Mouse (Mus musculus) MEL (cell line): ENCODE measurements around the gene Tmem8b. TPM values are rescaled to one million over a fixed set of nuclear protein-coding genes. Genes with fewer than 3 reads are reported as not detected.
A peak's percentile ranks its signal among the peaks of the same experiment; 100 is the strongest.

Experiments used
- DNase-seq: peaks from one replicate; pipeline ENCODE4 v3.0.0; 2011; ENCODE audit warnings: low read depth, low spot score
- H3K27ac ChIP-seq: 2 replicates; pipeline ENCODE4 v1.5.1; 2012; ENCODE audit warnings: low read depth, mild to moderate bottlenecking, control low read depth, low read length, moderate library complexity; ENCODE audit not compliant: control insufficient read depth
- H3K27me3 ChIP-seq, 2 experiments: fragments of 150-350 bp in 1 of 2; sonication (generic) in 1 of 2; 2 replicates each; pipeline ENCODE4 v1.6.1; 2012; ENCODE audit warnings: low read length in 2 of 2, mild to moderate bottlenecking in 2 of 2, improper control_type of control experiment in 1 of 2, moderate library complexity in 1 of 2; ENCODE audit not compliant: insufficient read depth in 2 of 2, control insufficient read depth in 1 of 2
- H3K36me3 ChIP-seq, 2 experiments: 2 replicates each; pipeline ENCODE4 v1.6.1; 2012 to 2014; ENCODE audit warnings: low read length in 2 of 2, improper control_type of control experiment in 1 of 2, inconsistent platforms in 1 of 2, mild to moderate bottlenecking in 1 of 2; ENCODE audit not compliant: insufficient read depth in 2 of 2, control insufficient read depth in 1 of 2
- H3K4me1 ChIP-seq, 2 experiments: fragments of 150-350 bp in 1 of 2; sonication (generic) in 1 of 2; 2 replicates each; pipeline ENCODE4 v1.6.1; 2012; ENCODE audit warnings: low read length in 2 of 2, improper control_type of control experiment in 1 of 2, mild to moderate bottlenecking in 1 of 2; ENCODE audit not compliant: insufficient read depth in 2 of 2, control insufficient read depth in 1 of 2
- H3K4me3 ChIP-seq, 2 experiments: fragments of 150-350 bp in 1 of 2; sonication (generic) in 1 of 2; 2 replicates each; pipeline ENCODE4 v1.5.1; 2012; ENCODE audit warnings: low read depth in 2 of 2, low read length in 2 of 2, mild to moderate bottlenecking in 2 of 2, moderate library complexity in 2 of 2, control low read depth in 1 of 2, improper control_type of control experiment in 1 of 2; ENCODE audit not compliant: control insufficient read depth in 1 of 2, insufficient read depth in 1 of 2
- H3K79me2 ChIP-seq: 2 replicates; pipeline ENCODE4 v1.6.1; 2012; ENCODE audit warnings: mild to moderate bottlenecking, low read length, moderate library complexity; ENCODE audit not compliant: control insufficient read depth, poor library complexity, insufficient read depth
- H3K9ac ChIP-seq: 2 replicates; pipeline ENCODE4 v1.6.1; 2012; ENCODE audit warnings: low read depth, mild to moderate bottlenecking, control low read depth, low read length, moderate library complexity; ENCODE audit not compliant: control insufficient read depth, poor library complexity, severe bottlenecking
- H3K9me3 ChIP-seq: fragments of 150-350 bp; sonication (generic); replicated peaks from 2 replicates; pipeline ENCODE4 v1.6.1; 2012; ENCODE audit warnings: mild to moderate bottlenecking, low read length, improper control_type of control experiment, moderate library complexity; ENCODE audit not compliant: insufficient read depth
- CTCF ChIP-seq, 3 experiments: IDR thresholded peaks in 2 of 3; conservative IDR thresholded peaks in 1 of 3; 2 replicates each; pipeline ENCODE4 v1.5.1; 2011 to 2012; ENCODE audit warnings: low read length in 3 of 3, low read depth in 2 of 3, mild to moderate bottlenecking in 2 of 3, improper control_type of control experiment in 1 of 3, inconsistent platforms in 1 of 3, mixed read lengths in 1 of 3, moderate library complexity in 1 of 3; ENCODE audit not compliant: control insufficient read depth in 1 of 3, insufficient read depth in 1 of 3, poor library complexity in 1 of 3, severe bottlenecking in 1 of 3
- E2F4 ChIP-seq: IDR thresholded peaks from 2 replicates; pipeline ENCODE4 v1.6.1; 2011; ENCODE audit warnings: low read depth, low read length, improper control_type of control experiment, borderline replicate concordance
- ELF1 ChIP-seq: IDR thresholded peaks from 2 replicates; pipeline ENCODE4 v1.6.1; 2014; ENCODE audit warnings: low read depth, mild to moderate bottlenecking, inconsistent platforms, low read length, improper control_type of control experiment, moderate library complexity
- EP300 ChIP-seq, 2 experiments: IDR thresholded peaks; 2 replicates each; pipeline ENCODE4 v1.6.1; 2011; ENCODE audit warnings: improper control_type of control experiment in 2 of 2, low read length in 2 of 2, low read depth in 1 of 2, mild to moderate bottlenecking in 1 of 2
- GATA1 ChIP-seq: IDR thresholded peaks from 2 replicates; pipeline ENCODE4 v1.6.1; 2011; ENCODE audit warnings: low read depth, low read length, improper control_type of control experiment
- HCFC1 ChIP-seq: IDR thresholded peaks from 2 replicates; pipeline ENCODE4 v1.6.1; 2012; ENCODE audit warnings: low read depth, mild to moderate bottlenecking, inconsistent platforms, low read length, improper control_type of control experiment, moderate library complexity
- MAFK ChIP-seq: IDR thresholded peaks from 2 replicates; pipeline ENCODE4 v1.6.1; 2011; ENCODE audit warnings: low read depth, mild to moderate bottlenecking, low read length, improper control_type of control experiment, borderline replicate concordance
- MAX ChIP-seq: IDR thresholded peaks from 2 replicates; pipeline ENCODE4 v1.6.1; 2011; ENCODE audit warnings: low read length, improper control_type of control experiment
- MXI1 ChIP-seq: IDR thresholded peaks from 2 replicates; pipeline ENCODE4 v1.6.1; 2011; ENCODE audit warnings: mild to moderate bottlenecking, low read depth, low read length, improper control_type of control experiment
- MYB ChIP-seq: IDR thresholded peaks from 2 replicates; pipeline ENCODE4 v1.6.1; 2011; ENCODE audit warnings: mild to moderate bottlenecking, low read depth, low read length, improper control_type of control experiment
- NELFE ChIP-seq: IDR thresholded peaks from 2 replicates; pipeline ENCODE4 v1.6.1; 2011; ENCODE audit warnings: low read depth, low read length, improper control_type of control experiment
- NRF1 ChIP-seq: IDR thresholded peaks from 2 replicates; pipeline ENCODE4 v1.6.1; 2014; ENCODE audit warnings: low read depth, mild to moderate bottlenecking, inconsistent platforms, low read length, improper control_type of control experiment, moderate library complexity; ENCODE audit not compliant: poor library complexity, insufficient read depth, severe bottlenecking
- POLR2A ChIP-seq, 2 experiments: IDR thresholded peaks; 2 replicates each; pipeline ENCODE4 v1.6.1; 2011 to 2012; ENCODE audit warnings: low read length in 2 of 2, mild to moderate bottlenecking in 2 of 2, control low read depth in 1 of 2, improper control_type of control experiment in 1 of 2, low read depth in 1 of 2, moderate library complexity in 1 of 2; ENCODE audit not compliant: control insufficient read depth in 1 of 2, insufficient read depth in 1 of 2, poor library complexity in 1 of 2
- RCOR1 ChIP-seq: IDR thresholded peaks from 2 replicates; pipeline ENCODE4 v1.6.1; 2012; ENCODE audit warnings: low read depth, mild to moderate bottlenecking, inconsistent platforms, low read length, improper control_type of control experiment
- TCF12 ChIP-seq: IDR thresholded peaks from 2 replicates; pipeline ENCODE4 v1.6.1; 2014; ENCODE audit warnings: low read depth, mild to moderate bottlenecking, inconsistent platforms, low read length, improper control_type of control experiment, moderate library complexity
- UBTF ChIP-seq: IDR thresholded peaks from 2 replicates; pipeline ENCODE4 v1.6.1; 2012; ENCODE audit warnings: low read depth, mild to moderate bottlenecking, inconsistent platforms, low read length, improper control_type of control experiment, moderate library complexity, borderline replicate concordance; ENCODE audit not compliant: insufficient read depth
- ZC3H11A ChIP-seq: IDR thresholded peaks from 2 replicates; pipeline ENCODE4 v1.6.1; 2012; ENCODE audit warnings: low read depth, mild to moderate bottlenecking, inconsistent platforms, low read length, improper control_type of control experiment
- ZKSCAN1 ChIP-seq: IDR thresholded peaks from 2 replicates; pipeline ENCODE4 v1.6.1; 2012; ENCODE audit warnings: low read depth, mild to moderate bottlenecking, inconsistent platforms, low read length, improper control_type of control experiment, moderate library complexity
- ZMIZ1 ChIP-seq: IDR thresholded peaks from 2 replicates; pipeline ENCODE4 v1.6.1; 2012; ENCODE audit warnings: low read depth, mild to moderate bottlenecking, inconsistent platforms, low read length, improper control_type of control experiment, moderate library complexity
- ZNF384 ChIP-seq: IDR thresholded peaks from 2 replicates; pipeline ENCODE4 v1.6.1; 2012; ENCODE audit warnings: low read depth, mild to moderate bottlenecking, inconsistent platforms, low read length, improper control_type of control experiment
- polyA plus RNA-seq, 2 experiments: library from polyadenylated mRNA; stranded (reverse) in 1 of 2; unstranded in 1 of 2; fragments of >175 nt in 1 of 2; fragments of >200 nt in 1 of 2; gene quantifications; 2 replicates each; pipeline versions ENCODE4 v1.2.1 to v1.2.4; 2012; ENCODE audit warnings: low replicate concordance in 2 of 2, low read depth in 1 of 2; ENCODE audit not compliant: insufficient read length in 2 of 2, insufficient read depth in 1 of 2, missing spikeins in 1 of 2
- total RNA-seq: library from RNA; depleted of rRNA; stranded (reverse); fragments of 300-350 nt; gene quantifications from 2 replicates; pipeline ENCODE4 v1.2.3, GENCODE M21; 2012

Gene Tmem8b
- total and polyA plus RNA-seq, 3 experiments, result 0.46 to 3.6 TPM; not detected in 1

GRCm38 (mm10) chr4:43653161-43654015, 15.4 kb upstream of the Tmem8b start, which contains the start of gene Spag8:
Gene Spag8 (minus strand): TSS chr4:43653594.
- no peak for TF ChIP-seq ZC3H11A
- TF ChIP-seq NELFE, result 0 out of 2 replicates have a peak, but pooled peaks have one; percentile 26
- peak in 1 of 2 experiments; percentile 43; a peak in 2 of 4 replicates for TF ChIP-seq EP300 (IDR thresholded peaks at IDR 0.05; ENCODE audit: low read depth in 1 of 2, low read length in 2 of 2)
- TF ChIP-seq ZKSCAN1, result no peak
- TF ChIP-seq RCOR1, result no peak
- peak; percentile 78 for TF ChIP-seq ELF1
- TF ChIP-seq MYB, result peak; percentile 49; the same call in 1 of the 2 replicates
- TF ChIP-seq POLR2A (IDR thresholded peaks at IDR 0.05; ENCODE audit: control insufficient read depth in 1 of 2, insufficient read depth in 1 of 2, low read depth in 1 of 2, low read length in 2 of 2, poor library complexity in 1 of 2), result peak in 1 of 2 experiments; percentile 38; a peak in 1 of 4 replicates
- TF ChIP-seq TCF12, result peak; percentile 42; the same call in 1 of the 2 replicates
- TF ChIP-seq MAFK, result no peak
- TF ChIP-seq NRF1, result peak; percentile 81
- no peak for TF ChIP-seq ZNF384
- TF ChIP-seq MXI1, result peak; percentile 80
- peak; percentile 52; the same call in 1 of the 2 replicates for TF ChIP-seq GATA1
- peak; percentile 60; the same call in 1 of the 2 replicates for TF ChIP-seq MAX
- TF ChIP-seq ZMIZ1, result 0 out of 2 replicates have a peak, but pooled peaks have one; percentile 44
- peak; percentile 85 for TF ChIP-seq HCFC1
- peak; percentile 90 for DNase-seq
- Histone ChIP-seq H3K27me3 (no peaks in the 10 kb centered on the region), H3K4me3 (peak within 1 kb of the TSS; percentile 70 to 77), H3K9me3 (no peaks in the 10 kb centered on the region), H3K4me1 (peaks cover 0 to 8% of the 10 kb centered on the region in 2 experiments; a peak in 1 of 4 replicates), H3K36me3 (peaks cover 0 to 8% of the 10 kb centered on the region in 2 experiments; a peak in 2 of 4 replicates), H3K9ac (peak within 1 kb of the TSS; percentile 65), H3K27ac (peak within 1 kb of the TSS; percentile 45), H3K79me2 (peaks cover 3% of the 10 kb centered on the region; the same call in 1 of the 2 replicates)

GRCm38 (mm10) chr4:43655656-43656338, 13.0 kb upstream of the Tmem8b start:
- peak overlapping the region; percentile 80 to 89 for H3K4me3 ChIP-seq
- no peak for DNase-seq
- H3K79me2 ChIP-seq, result peaks cover 3% of the 10 kb centered on the region; the same call in 1 of the 2 replicates
- peak overlapping the region; percentile 85 for H3K9ac ChIP-seq
- no peaks in the 10 kb centered on the region for H3K9me3 ChIP-seq
- H3K36me3 ChIP-seq, result peaks cover 0 to 8% of the 10 kb centered on the region in 2 experiments; a peak in 2 of 4 replicates
- TF ChIP-seq E2F4, result no peak
- TF ChIP-seq UBTF, result 0 out of 2 replicates have a peak, but pooled peaks have one; percentile 66
- TF ChIP-seq ZC3H11A, result no peak
- TF ChIP-seq RCOR1, result no peak
- TF ChIP-seq MAX, result peak; percentile 9; the same call in 1 of the 2 replicates
- no peak for TF ChIP-seq CTCF (IDR thresholded peaks at IDR 0.05 in 2 of 3, conservative IDR thresholded peaks at IDR 0.05 in 1 of 3; ENCODE audit: control insufficient read depth in 1 of 3, insufficient read depth in 1 of 3, low read depth in 2 of 3, low read length in 3 of 3, poor library complexity in 1 of 3, severe bottlenecking in 1 of 3)
- no peaks in the 10 kb centered on the region; a peak in 1 of 4 replicates for H3K27me3 ChIP-seq
- H3K4me1 ChIP-seq, result peaks cover 0 to 9% of the 10 kb centered on the region in 2 experiments; a peak in 1 of 4 replicates
- 0 out of 2 replicates have a peak overlapping the region, but pooled peaks have one; percentile 16 for H3K27ac ChIP-seq
